Mouse (Mus musculus): Measurements from ENCODE around the gene Olfr713.

Gene Olfr713

DNA sequence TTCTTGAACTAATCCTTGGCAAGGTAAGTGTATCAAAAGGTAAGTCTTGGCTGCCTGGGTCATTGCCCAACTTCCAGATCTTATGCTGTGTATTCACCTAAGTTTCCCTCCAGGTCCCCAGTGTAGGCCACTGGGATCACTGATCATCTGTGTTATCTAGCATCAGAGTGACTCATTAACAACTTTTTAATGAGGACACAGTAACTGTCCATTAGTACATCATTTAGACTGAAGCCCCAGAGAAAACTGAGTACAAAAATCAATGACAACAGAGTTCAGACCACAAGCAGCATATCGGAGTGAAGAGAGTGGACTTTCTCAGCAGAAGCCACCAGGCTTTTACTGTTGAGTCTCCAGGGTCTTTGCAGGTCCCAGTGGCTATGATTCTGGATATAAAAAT is at the start of gene Olfr713:
Gene Olfr713, plus strand, starts transcription at position 301 of the 400 bp plus-strand sequence.
- DNase-seq (ENCODE audit: low read depth) = no peak

DNA sequence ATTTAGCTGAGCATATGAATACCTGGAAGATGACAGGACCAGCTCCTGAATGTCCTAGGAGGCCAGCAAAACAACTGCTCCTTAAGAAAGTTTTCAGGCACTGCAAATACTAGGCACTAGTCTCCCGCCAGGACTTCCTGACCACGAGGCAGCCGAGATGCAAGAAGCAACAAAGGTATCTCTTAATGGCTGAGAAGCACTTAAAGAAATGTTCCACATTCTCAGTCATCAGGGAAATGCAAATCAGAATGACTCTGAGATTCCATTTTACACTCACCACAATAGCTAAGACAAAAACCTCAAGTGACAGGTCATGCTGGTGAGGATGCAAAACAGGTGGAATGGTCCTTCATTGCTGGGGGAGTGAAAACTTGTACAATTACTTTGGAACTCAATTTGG is 45.7 kb upstream of the Olfr713 start:
- DNase-seq (ENCODE audit: low read depth) = no peak

DNA sequence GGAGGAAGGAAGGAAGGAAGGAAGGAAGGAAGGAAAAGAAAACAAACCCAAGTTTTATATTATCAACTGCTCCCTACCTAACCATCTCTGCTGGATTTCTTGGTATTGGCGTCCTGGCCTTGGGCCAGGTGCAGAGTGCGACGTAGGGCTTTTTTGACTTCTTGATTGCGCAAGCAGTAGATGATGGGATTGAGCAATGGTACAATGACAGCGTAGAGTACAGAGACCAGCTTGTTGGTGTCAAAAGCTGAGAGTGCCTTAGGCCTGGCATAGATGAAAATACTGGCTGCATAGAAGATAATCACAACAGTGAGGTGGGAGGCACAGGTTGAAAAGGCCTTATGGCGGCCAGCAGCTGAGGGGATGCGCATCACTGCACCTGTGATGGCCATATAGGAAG is 30.2 kb upstream of the Olfr713 start:
- peak; percentile 48 for DNase-seq (ENCODE audit: low read depth)

DNA sequence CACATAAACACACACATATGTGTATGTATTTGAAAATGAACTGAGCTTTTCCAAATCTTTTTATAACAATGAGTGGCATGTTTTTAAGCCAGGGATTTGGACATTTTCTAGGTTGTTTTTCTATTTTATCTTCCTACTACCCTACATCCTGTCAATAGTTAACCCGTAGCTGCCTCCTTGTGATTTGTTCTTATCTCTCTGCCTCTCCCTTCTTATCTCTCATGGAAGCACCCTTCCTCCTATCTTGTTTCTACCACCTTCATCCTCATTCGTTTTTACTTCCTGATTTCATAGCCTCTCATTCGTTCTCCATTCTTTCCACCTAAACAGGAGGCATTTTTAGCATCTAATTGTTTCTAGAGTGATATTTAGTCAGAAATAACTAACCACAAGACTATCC is 26.8 kb upstream of the Olfr713 start:
- peak; percentile 1 for DNase-seq (ENCODE audit: low read depth)

DNA sequence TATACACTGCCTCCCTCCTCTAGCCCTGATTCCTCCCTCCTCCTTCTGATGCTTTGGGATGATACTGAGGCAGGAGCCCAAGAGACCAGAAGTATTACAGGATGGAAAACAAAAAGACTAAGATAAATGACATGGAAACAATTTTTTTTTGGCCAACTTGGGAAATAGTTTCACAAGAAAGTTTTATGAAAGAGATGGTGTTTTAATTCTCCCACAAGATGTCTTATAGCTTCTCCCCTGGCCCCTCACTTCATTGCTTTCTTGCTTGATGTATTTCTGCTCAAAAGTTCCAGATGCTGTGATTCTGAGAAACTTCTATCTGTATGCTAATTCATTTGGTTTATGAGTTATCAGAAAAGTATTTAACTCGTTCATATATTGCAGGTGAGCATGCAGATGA is 25.0 kb upstream of the Olfr713 start, which contains the start of gene Olfr2:
Gene Olfr2, minus strand, starts transcription at position 101 of the 400 bp plus-strand sequence.
- DNase-seq (ENCODE audit: low read depth) = no peak

DNA sequence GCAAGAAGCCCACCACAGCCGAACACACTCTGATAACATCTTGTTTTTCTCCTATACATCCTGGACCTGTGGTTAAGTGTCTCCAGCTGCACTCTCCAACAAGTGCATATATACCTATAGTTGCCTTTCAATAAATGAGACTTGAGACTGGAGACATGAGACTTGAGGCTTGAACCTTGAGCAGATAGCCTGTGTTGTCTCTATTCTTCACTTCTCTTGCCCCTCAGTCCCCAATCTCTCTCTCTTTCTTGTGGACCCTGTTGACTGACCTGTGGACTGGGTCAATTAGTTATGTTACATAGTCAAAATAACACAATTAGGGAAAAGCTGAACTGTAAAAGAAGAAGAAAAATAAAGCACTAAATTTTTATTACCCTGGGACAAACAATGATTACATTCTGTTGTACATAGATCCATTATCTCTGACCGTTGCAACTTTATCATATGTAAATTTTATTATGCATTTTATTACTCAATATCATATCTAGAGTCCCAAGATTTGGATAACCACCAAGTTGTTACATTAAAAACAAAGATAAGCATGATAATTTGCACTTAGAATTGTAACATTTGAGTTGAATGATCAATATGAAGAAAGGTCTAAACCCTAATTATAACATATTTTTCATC is 9.1 kb downstream of the Olfr713 start:
- DNase-seq (ENCODE audit: low read depth) = no peak

DNA sequence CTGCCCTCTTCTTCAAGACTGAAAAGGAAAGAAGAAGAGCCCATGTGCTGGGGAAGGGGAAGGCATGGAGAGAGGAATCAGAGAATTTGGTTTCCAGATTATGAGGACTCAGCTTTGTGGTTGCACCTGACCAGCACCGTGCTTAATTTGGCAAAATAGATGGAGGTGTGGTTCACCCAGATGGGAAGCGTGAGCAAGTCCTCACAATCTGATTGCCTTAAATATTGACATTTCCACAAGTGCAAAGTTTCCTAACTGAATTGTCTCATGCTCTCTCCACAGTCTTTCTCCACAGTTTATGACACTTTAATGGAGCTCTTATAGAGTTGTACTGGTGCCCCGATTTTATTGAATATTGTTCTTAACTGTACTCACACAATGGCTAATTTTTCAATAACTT is 12.2 kb downstream of the Olfr713 start:
- no peak for DNase-seq (ENCODE audit: low read depth)

DNA sequence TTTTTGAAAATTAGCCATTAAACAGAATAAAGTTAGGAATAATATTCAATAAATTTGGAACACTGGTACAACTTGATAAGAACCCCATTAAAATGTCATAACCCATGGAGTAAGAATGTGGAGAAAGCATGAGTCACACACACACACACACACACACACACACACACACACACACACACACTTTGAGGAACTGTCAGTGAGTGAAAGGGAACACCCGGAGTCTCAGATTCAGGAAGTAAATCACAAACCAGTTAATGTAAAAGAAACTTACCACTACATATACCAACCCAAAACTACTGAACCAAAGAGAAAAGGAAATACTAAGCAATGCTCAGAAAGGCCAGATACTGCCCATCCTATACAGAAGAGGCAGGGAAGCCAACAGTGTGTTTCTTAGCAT is 13.4 kb downstream of the Olfr713 start:
- peak; percentile 49 for DNase-seq (ENCODE audit: low read depth)

DNA sequence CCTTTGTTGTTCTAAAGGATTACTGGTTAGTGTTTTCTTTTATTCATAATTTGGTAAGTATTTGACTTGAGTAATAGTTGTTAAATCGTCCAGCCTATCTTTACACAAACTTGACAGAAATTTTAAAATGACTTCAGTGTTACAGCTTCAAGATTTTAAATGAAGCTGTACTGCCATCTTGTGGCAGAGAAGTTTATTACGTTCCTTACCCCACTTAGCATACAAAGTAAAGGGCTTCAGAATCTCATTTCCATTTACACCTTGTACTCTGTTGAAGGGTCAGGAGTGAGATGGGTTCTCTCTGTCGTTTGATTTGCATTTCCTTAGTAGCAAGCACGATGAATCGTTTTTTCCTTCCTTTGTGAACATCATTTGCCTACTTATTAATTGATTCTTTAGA is 14.9 kb downstream of the Olfr713 start:
- peak; percentile 75 for DNase-seq (ENCODE audit: low read depth)

DNA sequence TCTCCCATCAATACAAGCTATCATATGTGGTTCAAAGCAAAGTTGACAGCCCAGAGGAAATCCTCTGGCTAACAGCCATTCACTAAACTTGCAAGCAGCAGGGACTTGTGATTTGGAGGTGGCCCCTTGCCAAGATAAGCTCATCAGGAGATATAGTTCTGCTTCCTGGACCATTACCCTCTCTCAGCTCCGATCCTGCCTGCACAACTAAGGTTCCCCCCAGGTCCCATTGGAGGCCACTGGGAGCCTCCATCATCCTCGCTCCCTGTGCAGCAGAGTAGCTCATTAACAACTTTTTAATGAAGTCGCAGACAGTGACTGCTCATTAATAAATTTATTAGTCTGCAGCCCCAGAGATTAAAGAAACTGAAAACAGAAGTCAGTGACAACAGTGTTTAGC is 16.6 kb downstream of the Olfr713 start:
- DNase-seq (ENCODE audit: low read depth) = peak; percentile 6

DNA sequence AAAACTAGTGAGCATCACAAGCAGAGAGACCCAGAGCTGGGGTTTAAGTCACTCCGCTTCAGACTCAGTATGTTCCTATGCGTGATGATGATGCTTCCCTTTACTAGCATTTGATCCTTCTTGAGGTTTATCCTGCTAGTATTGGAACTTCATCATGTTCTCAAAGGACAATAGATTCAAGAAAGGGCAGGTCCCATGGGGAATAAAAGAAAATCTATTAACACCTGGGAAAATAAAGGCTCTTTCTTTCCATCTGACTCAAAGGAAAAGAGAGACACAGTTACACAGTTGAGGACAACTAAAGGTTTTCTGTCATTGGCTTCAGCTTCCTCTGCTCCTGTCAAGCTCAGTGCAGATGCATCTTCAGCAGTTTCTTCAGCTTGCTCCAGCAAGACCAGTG is 39.7 kb downstream of the Olfr713 start, which contains the start of gene Olfr714:
Gene Olfr714, plus strand, starts transcription at position 301 of the 400 bp plus-strand sequence.
- DNase-seq (ENCODE audit: low read depth) = no peak

Measured in 416B (cell line).